Mouse (Mus musculus) megakaryocyte, embryonic 14.5 days (primary cell): ENCODE data around the gene Calhm1. TPM values are rescaled to one million over a fixed set of nuclear protein-coding genes. Genes with fewer than 3 reads are reported as not detected.

ENCODE experiments used
- H3K27me3 ChIP-seq: replicated peaks from 2 replicates; pipeline ENCODE3; 2012; ENCODE audit warnings: inconsistent platforms
- H3K36me3 ChIP-seq: replicated peaks from 2 replicates; pipeline ENCODE3; 2012; ENCODE audit warnings: low read length, inconsistent platforms, mixed read lengths
- H3K4me1 ChIP-seq: 2 replicates; pipeline ENCODE4 v1.6.1; 2012; ENCODE audit warnings: inconsistent platforms
- H3K4me3 ChIP-seq: replicated peaks from 2 replicates; pipeline ENCODE3; 2012; ENCODE audit warnings: moderate library complexity, mild to moderate bottlenecking, inconsistent platforms
- H3K9me3 ChIP-seq: 2 replicates; pipeline ENCODE4 v1.6.1; 2012; ENCODE audit warnings: inconsistent platforms
- FLI1 ChIP-seq: IDR thresholded peaks from 2 replicates; pipeline ENCODE4 v1.6.1; 2012; ENCODE audit warnings: low read length, inconsistent platforms, mixed read lengths
- GATA1 ChIP-seq: IDR thresholded peaks from 3 replicates; pipeline ENCODE4 v1.6.1; 2012; ENCODE audit warnings: mixed read lengths, low read length, inconsistent platforms, borderline replicate concordance
- polyA plus RNA-seq: library from polyadenylated mRNA; stranded (reverse); fragments of >175 nt; gene quantifications from 2 replicates; pipeline ENCODE4 v1.2.3, GENCODE M21; 2012; ENCODE audit warnings: low replicate concordance; ENCODE audit not compliant: insufficient read depth

Calhm1 gene
- polyA plus RNA-seq, 1 experiment, result not detected

DNA sequence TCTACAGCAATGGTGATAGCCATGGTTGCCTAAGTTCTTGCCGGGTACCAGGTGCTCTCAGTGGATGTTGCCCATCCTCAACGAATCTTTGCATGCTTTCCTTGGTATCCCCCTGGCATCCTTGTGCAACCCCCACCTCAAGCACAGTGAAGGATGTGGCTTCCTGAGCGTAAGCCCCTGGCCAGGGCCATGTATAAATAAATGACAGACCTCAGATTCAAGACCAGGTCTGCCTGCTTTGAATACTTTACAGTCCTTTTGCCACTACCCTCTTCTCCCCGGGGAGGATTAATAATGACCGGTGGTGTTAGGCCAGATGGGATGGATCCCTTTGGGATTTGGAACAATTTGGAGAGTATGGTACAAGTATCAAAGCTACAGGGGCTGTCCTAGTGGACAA is 7.9 kb downstream of the Calhm1 start:
- TF ChIP-seq FLI1, result no peak
- no peak for TF ChIP-seq GATA1
- Histone ChIP-seq H3K36me3 (peaks cover 42% of the 10 kb centered on the region), H3K9me3 (no peaks in the 10 kb centered on the region), H3K4me3 (peak overlapping the region; percentile 52), H3K4me1 (peaks cover 85% of the 10 kb centered on the region), H3K27me3 (peaks cover 22% of the 10 kb centered on the region)

DNA sequence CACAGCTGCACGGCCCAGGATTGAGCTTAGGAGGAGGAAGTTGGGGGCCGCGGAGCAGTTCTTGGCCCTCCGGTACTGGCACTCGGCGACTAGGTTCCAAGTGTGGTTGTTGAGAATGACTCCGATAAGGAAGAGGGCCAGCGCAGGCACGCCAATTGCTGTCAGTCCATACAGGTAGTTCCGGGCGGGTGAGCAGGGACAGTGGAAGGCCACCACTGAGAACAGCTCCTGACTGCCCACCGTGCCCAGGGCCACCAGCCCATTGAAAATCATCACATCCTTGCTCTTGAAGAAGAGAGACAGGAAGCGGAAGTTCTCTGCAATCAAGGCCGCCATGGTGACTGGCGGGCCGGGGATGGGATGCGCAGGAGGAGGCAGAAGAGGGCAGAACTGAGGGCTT is 8.5 kb downstream of the Calhm1 start:
- H3K9me3 ChIP-seq, result no peaks in the 10 kb centered on the region
- peaks cover 83% of the 10 kb centered on the region for H3K4me1 ChIP-seq
- no peak for TF ChIP-seq FLI1
- no peak for TF ChIP-seq GATA1
- H3K27me3 ChIP-seq, result peaks cover 16% of the 10 kb centered on the region
- peaks cover 48% of the 10 kb centered on the region for H3K36me3 ChIP-seq
- H3K4me3 ChIP-seq, result peak overlapping the region; percentile 52

DNA sequence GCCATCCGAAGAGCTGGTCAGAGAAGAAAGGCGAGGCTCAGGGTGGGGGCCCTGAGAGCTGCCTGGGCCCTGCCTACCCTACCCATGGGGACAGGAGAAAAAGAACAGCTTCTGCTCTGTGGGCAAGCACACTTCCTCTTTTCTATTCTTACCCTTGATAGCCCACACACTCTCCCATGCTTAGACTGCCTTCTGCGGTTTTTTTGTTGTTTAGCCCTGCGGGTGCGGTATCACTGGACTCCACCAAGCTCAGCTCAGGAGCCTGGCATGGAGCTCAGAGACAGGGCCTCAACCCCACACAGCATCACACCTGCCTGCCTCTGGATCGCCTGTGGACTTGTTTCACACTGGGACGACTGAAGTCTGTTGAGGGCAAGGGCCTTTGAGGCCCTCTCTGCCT is 10.9 kb downstream of the Calhm1 start:
- Histone ChIP-seq H3K9me3 (no peaks in the 10 kb centered on the region), H3K4me1 (peaks cover 70% of the 10 kb centered on the region), H3K36me3 (peaks cover 72% of the 10 kb centered on the region), H3K4me3 (peak overlapping the region; percentile 85), H3K27me3 (no peaks in the 10 kb centered on the region)
- no peak for TF ChIP-seq FLI1
- no peak for TF ChIP-seq GATA1

DNA sequence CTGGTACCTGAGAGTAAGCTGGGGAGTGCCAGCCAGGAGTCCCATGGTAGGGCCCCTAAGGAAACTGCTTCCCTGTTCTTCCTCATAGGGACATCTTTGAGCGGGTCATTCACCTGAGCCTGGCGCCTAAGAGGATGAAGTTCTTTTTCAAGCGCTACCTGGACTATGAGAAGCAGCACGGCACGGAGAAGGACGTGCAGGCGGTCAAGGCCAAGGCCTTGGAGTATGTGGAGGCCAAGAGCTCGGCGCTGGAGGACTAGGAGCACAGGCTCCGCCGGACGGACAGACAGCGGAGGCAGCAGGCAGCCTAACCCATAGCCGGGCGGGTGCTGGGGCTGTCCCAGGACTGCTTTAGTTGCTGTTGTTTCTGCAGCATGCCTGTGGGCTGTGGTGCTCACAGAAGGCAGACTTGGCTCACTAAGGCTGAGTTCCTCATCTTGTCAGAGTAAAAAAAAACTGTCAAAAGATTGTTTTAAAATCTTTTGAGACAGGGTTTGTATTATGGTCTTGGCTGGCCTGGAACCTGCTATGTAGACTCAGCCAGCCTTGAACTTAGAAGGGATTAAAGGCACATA is 13.4 kb downstream of the Calhm1 start:
- Histone ChIP-seq H3K36me3 (peaks cover 95% of the 10 kb centered on the region), H3K27me3 (no peaks in the 10 kb centered on the region), H3K4me3 (no peak overlapping the region), H3K9me3 (no peaks in the 10 kb centered on the region), H3K4me1 (peaks cover 45% of the 10 kb centered on the region)
- TF ChIP-seq GATA1 (no peak), FLI1 (no peak)

DNA sequence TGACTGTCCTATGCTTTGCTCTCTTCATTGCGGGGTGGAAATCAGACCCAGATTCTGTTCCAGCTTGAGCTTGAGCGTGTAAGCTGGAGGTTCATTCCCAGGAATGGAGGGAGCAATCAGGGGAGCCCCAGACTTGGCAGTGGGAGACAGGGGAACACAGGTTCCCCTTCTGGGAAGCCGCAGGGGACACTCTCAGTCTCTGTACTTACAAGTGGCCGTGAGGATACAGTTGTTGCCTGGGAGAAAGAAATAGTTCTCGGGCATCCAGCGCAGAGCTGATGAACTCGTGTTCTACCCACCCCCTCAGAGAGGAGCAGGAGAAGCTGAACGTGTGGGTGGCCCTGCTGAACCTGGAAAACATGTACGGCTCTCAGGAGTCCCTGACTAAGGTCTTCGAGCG is 15.2 kb downstream of the Calhm1 start:
- Histone ChIP-seq H3K4me1 (peaks cover 29% of the 10 kb centered on the region), H3K4me3 (no peak overlapping the region), H3K36me3 (peaks cover 98% of the 10 kb centered on the region), H3K9me3 (no peaks in the 10 kb centered on the region), H3K27me3 (no peaks in the 10 kb centered on the region)
- TF ChIP-seq FLI1 (no peak), GATA1 (no peak)

DNA sequence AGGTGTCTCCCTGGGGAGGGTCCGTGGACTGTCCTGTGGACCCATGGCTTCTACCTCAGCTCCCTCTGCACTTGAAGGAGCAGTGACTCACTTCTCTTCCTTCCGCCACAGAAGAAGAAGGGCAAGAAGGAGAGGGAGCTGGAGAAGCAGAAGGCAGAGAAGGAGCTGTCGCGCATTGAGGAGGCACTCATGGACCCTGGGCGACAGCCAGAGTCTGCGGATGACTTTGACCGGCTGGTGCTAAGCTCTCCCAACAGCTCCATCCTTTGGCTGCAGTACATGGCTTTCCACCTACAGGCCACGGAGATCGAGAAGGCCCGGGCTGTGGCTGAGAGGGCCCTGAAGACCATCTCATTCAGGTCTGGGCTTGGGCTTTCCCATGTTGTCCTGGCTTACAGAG is 15.9 kb downstream of the Calhm1 start:
- TF ChIP-seq FLI1 (no peak), GATA1 (no peak)
- H3K27me3 ChIP-seq, result no peaks in the 10 kb centered on the region
- peaks cover 98% of the 10 kb centered on the region for H3K36me3 ChIP-seq
- H3K4me3 ChIP-seq, result no peak overlapping the region
- no peaks in the 10 kb centered on the region for H3K9me3 ChIP-seq
- H3K4me1 ChIP-seq, result peaks cover 22% of the 10 kb centered on the region

DNA sequence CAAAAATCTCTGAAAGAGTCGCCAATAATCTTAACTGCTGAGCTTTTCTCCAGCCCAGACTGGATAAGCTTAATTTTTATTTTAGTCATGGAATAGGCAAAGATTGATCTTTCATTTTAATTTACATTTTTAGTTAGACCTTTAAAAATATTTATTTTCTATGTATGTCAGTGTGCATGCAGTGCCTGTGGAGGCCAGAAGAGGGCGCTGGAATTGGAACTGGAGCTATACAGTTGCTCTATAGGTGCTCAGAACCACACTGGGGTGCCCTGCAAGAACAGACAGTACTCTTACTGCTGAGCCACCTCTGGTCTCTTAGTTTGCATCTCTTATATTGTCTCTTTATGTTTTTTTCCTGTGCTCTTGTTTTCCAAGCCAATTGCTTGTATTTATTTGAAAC is 21.3 kb downstream of the Calhm1 start:
- peaks cover 91% of the 10 kb centered on the region for H3K36me3 ChIP-seq
- no peak overlapping the region for H3K4me3 ChIP-seq
- no peak for TF ChIP-seq FLI1
- no peak for TF ChIP-seq GATA1
- H3K27me3 ChIP-seq, result no peaks in the 10 kb centered on the region
- no peaks in the 10 kb centered on the region for H3K9me3 ChIP-seq
- peaks cover 8% of the 10 kb centered on the region; the same call in 1 of the 2 replicates for H3K4me1 ChIP-seq

DNA sequence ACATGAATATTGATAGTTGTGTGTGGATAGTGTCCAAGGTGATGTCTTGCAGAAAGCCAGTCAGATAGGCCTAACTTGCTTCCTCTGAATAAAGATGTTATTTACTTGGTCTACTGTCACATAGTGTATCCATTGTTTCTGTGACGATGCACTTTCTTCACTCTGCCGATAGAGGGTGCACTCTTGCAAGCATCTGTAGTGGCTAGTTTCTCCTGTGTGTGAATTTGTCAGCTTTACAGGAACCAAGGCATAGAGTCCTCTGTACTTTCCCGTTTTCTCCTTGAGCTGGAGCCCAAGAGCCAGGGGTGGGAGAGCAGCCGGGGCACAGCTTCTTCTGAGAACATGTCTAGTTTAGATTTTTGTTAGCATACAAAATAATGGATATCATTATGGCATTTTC is 23.0 kb downstream of the Calhm1 start:
- Histone ChIP-seq H3K27me3 (no peaks in the 10 kb centered on the region), H3K36me3 (peaks cover 91% of the 10 kb centered on the region), H3K9me3 (no peaks in the 10 kb centered on the region), H3K4me3 (no peak overlapping the region), H3K4me1 (peaks cover 8% of the 10 kb centered on the region; the same call in 1 of the 2 replicates)
- no peak for TF ChIP-seq FLI1
- TF ChIP-seq GATA1, result no peak

DNA sequence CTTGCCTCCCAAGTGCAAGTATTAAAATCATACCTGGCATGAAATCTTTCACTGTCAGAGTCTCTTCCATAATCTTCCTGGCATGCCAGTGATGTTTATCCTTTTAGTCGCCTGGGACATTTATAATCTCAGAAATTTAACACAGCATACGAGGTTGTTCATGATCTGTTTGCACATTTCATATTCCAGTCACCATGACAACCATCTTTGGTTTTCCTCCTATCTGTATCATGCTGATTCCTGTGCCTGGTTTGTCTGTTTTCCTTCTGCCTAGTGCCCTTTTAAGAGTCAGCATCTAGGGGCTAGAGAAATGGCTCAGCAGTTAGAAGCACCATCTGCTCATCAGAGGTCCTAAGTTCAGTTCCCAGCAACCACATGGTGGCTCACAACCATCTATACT is 25.4 kb downstream of the Calhm1 start:
- peaks cover 90% of the 10 kb centered on the region for H3K36me3 ChIP-seq
- no peak overlapping the region for H3K4me3 ChIP-seq
- no peaks in the 10 kb centered on the region for H3K9me3 ChIP-seq
- TF ChIP-seq GATA1 (no peak), FLI1 (no peak)
- peaks cover 8% of the 10 kb centered on the region; the same call in 1 of the 2 replicates for H3K4me1 ChIP-seq
- H3K27me3 ChIP-seq, result no peaks in the 10 kb centered on the region

DNA sequence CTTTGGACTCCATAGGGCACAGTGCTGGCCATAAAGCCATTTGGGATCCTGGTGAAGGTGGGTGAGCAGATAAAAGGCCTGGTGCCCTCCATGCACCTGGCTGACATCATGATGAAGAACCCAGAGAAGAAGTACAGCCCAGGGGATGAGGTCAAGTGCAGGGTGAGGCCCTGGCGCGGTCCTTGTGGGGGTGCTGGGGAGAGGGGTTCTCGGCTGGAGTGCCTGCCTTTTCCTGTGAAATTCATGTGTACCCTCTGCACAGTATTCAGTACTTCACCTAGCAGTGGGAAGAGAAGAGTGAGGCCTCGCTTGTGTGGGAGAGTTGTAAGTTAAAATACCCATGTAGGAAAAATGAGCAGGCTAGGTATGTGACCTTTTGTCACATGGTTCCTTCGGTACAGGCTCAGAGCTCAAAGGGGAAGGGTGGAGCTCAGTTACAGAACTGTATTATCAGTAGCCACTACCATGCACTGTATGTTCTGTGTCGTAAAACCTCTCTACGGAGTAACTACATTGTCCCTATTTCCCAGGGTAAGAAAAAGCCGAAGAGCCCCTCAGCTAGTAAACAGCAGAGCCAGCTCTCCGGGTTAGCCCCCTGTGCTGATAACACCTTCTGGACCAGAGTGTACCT is 39.3 kb downstream of the Calhm1 start:
- TF ChIP-seq GATA1, result no peak
- TF ChIP-seq FLI1, result no peak

DNA sequence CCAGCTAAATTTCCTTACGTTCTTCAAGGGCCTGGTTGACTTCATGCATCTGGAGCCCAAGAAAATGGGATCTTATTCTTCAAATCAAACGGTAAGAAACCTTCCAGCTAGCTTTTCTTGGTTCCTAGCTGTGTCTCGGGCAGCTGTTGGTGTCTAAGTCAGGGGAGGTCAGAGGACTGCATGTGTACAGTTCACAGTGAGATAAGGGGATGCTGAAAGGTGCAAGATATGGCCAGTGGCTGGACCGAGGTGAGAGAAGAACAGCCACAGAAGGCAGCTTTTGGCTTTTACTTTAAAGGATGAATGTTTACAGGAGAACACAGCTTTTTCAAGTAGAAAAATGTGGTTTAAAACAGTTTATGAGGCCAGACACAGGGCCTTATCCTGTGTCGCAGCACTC is 43.0 kb downstream of the Calhm1 start:
- Histone ChIP-seq H3K4me3 (no peak overlapping the region), H3K27me3 (no peaks in the 10 kb centered on the region), H3K9me3 (no peaks in the 10 kb centered on the region), H3K4me1 (no peaks in the 10 kb centered on the region; the same call in 1 of the 2 replicates), H3K36me3 (peaks cover 100% of the 10 kb centered on the region)
- no peak for TF ChIP-seq GATA1
- TF ChIP-seq FLI1, result no peak

More for the DNA sequence above, 39.3 kb downstream of the Calhm1 start:
- H3K27me3 ChIP-seq, result no peaks in the 10 kb centered on the region
- peaks cover 100% of the 10 kb centered on the region for H3K36me3 ChIP-seq
- H3K9me3 ChIP-seq, result no peaks in the 10 kb centered on the region
- H3K4me3 ChIP-seq, result no peak overlapping the region
- no peaks in the 10 kb centered on the region for H3K4me1 ChIP-seq

Other genes with a start within 250 kb of the Calhm1 start
- gene Ina, start 129.6 kb downstream of the Calhm1 start, polyA plus RNA-seq, result 0.13 TPM in 1 of 2 replicates, not detected in the other
- gene Nt5c2, start 129.1 kb downstream of the Calhm1 start, polyA plus RNA-seq, result 2.1 and 11.7 TPM in 2 replicates
- 2.9 and 4.6 TPM in 2 replicates for gene Pcgf6, start 93.3 kb downstream of the Calhm1 start, polyA plus RNA-seq
- gene Taf5, start 76.5 kb downstream of the Calhm1 start, polyA plus RNA-seq, result 4.6 and 7.9 TPM in 2 replicates
- gene Usmg5, start 53.6 kb downstream of the Calhm1 start, polyA plus RNA-seq, result 34.9 TPM in 1 of 2 replicates, not detected in the other
- gene Pdcd11, start 53.5 kb downstream of the Calhm1 start, polyA plus RNA-seq, result 2.3 and 9.4 TPM in 2 replicates
- gene Calhm2, start 6.0 kb downstream of the Calhm1 start, polyA plus RNA-seq, result 3.1 and 3.2 TPM in 2 replicates
- gene Calhm3, start 13.5 kb upstream of the Calhm1 start, polyA plus RNA-seq, result not detected in 2 replicates
- 0.98 TPM in 1 of 2 replicates, not detected in the other for gene Neurl1a, start 34.6 kb upstream of the Calhm1 start, polyA plus RNA-seq